In the genomic region with DNA sequence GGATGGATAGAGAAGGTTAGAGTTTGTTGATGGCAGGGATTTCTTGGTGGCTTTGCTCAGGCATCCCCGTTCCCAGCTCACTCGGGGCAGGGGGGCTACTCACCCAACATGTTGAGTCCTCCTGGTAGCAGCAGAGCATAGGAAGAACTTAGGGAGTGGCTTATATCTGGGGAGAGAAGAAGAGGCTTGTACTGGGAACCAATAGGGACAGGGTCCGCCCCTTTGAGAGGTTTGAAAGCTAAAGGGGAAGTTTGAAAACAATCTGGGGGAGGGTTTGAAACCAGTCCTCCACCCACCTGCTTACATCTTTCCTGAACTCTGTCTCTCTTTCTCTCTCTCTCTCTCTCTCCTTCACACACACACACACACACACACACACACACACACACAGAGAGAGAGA, we compare ENCODE assay signal across 9 mouse cellular contexts. TPM values are rescaled to one million over a fixed set of nuclear protein-coding genes. Genes with fewer than 3 reads are reported as not detected.
DNase-seq lines count a peak whose midpoint lies in the region; ATAC-seq and TF ChIP-seq lines count a peak whose summit lies in the region.
"Had no signal": no experiment of that assay in that cellular context is flagged by ENCODE, and none has a peak within 500 bp of the region (broad histone marks: within the 10 kb centered on the region; RNA-seq: fewer than 3 reads in every experiment).

A gene (minus strand): TSS at position 157 of the 400 bp plus-strand sequence.

- WGBS in heart, embryonic 12.5 days, result 57% methylated on average over 3 of the region's 3 CpGs
- 33% methylated on average over 3 of the region's 3 CpGs for WGBS in macrophage (ENCODE audit: missing documents)
- 50% methylated on average over 3 of the region's 3 CpGs for WGBS in midbrain, embryonic 10.5 days

- H3K4me1 ChIP-seq in heart, embryonic 12.5 days (replicated peaks), result no peaks in the 10 kb centered on the region
- no peaks in the 10 kb centered on the region for H3K4me1 ChIP-seq in cortical plate, adult 2 months (ENCODE audit: control insufficient read depth, insufficient read depth, low read length)
- 0 out of 2 replicates have a peak, but pooled peaks cover 2% of the 10 kb centered on the region for H3K4me1 ChIP-seq in midbrain, embryonic 10.5 days

- peak; percentile 97 for DNase-seq in heart, adult 11 months
- DNase-seq in B cell, adult 2 months, result peak; percentile 47
- DNase-seq in retina, postnatal 1 day, result no peak
- DNase-seq in left cerebral cortex, postnatal 36 days (ENCODE audit: low spot score in 2 of 2), result no peak
- no peak for DNase-seq in midbrain, embryonic 10.5 days (ENCODE audit: low spot score)

- peaks cover 26% of the 10 kb centered on the region for H3K79me2 ChIP-seq in macrophage (ENCODE audit: inconsistent target)

- H3K4me3 ChIP-seq in heart, embryonic 12.5 days, result no peak within 1 kb of the TSS
- no peak within 1 kb of the TSS for H3K4me3 ChIP-seq in cortical plate, adult 2 months (ENCODE audit: insufficient read depth, low read length)
- H3K4me3 ChIP-seq in macrophage (ENCODE audit: inconsistent target), result peak within 1 kb of the TSS; percentile 65
- H3K4me3 ChIP-seq in midbrain, embryonic 10.5 days, result no peak within 1 kb of the TSS
- H3K4me3 ChIP-seq: erythroblast, embryonic 14.5 days had no signal

- TF ChIP-seq CTCF in cortical plate, adult 2 months (IDR thresholded peaks at IDR 0.05; ENCODE audit: extremely low read depth, insufficient read depth, low read length), result no peak

- no peak for TF ChIP-seq POLR2A in cortical plate, adult 2 months (IDR thresholded peaks at IDR 0.05; ENCODE audit: extremely low read depth, insufficient read depth, low read length)

- H3K27me3 ChIP-seq in heart, embryonic 12.5 days (replicated peaks), result peaks cover 6% of the 10 kb centered on the region; the same call in 1 of the 2 replicates
- no peaks in the 10 kb centered on the region for H3K27me3 ChIP-seq in midbrain, embryonic 10.5 days (ENCODE audit: low read depth, poor library complexity, severe bottlenecking)

- intact Hi-C loops in left cerebral cortex, postnatal 36 days (cut with DNase I), result no loop called here

- no peak within 1 kb of the TSS for H3K4me2 ChIP-seq in heart, embryonic 12.5 days

- ATAC-seq in heart, embryonic 12.5 days (ENCODE audit: insufficient number of reproducible peaks, low FRiP score), result no peak

- no peaks in the 10 kb centered on the region for H3K36me3 ChIP-seq in heart, embryonic 12.5 days
- H3K36me3 ChIP-seq in macrophage (ENCODE audit: inconsistent target), result no peaks in the 10 kb centered on the region
- H3K36me3 ChIP-seq in midbrain, embryonic 10.5 days, result no peaks in the 10 kb centered on the region

- H3K27ac ChIP-seq in heart, embryonic 12.5 days (ENCODE audit: poor library complexity, severe bottlenecking), result no peak within 1 kb of the TSS
- H3K27ac ChIP-seq in cortical plate, adult 2 months (ENCODE audit: insufficient read depth, low read length), result no peak within 1 kb of the TSS
- H3K27ac ChIP-seq in macrophage, result peak within 1 kb of the TSS; percentile 55
- no peak within 1 kb of the TSS for H3K27ac ChIP-seq in midbrain, embryonic 10.5 days (replicated peaks)

- H3K9ac ChIP-seq in heart, embryonic 12.5 days, result no peak within 1 kb of the TSS

- H3K9me3 ChIP-seq in heart, embryonic 12.5 days (replicated peaks), result no peaks in the 10 kb centered on the region
- H3K9me3 ChIP-seq in midbrain, embryonic 10.5 days (replicated peaks), result no peaks in the 10 kb centered on the region

RNA-seq across cellular contexts. Expression of the gene that starts here (rescaled TPM):
- polyA plus RNA-seq in heart, embryonic 12.5 days (2016; fragmentation: Nextera tagmentation; extraction: Ambion mirVana), result 3.6 and 4.5 TPM in 2 replicates
- polyA plus RNA-seq in cortical plate, adult 2 months (2012; rRNA removed), result 4.7 and 13.2 TPM in 2 replicates
- 10 to 100 TPM in 22 of 26 experiments, 1 to 10 TPM in 3, not detected in 1; 5.5 to 66.9 (median 26.0) TPM for total RNA-seq in macrophage (2018; cell fraction: chromatin; rRNA removed)
- 100 to 1,000 TPM; 377 to 937 (median 620) TPM for total RNA-seq in macrophage (2018; cell fraction: cytosol; rRNA removed)
- 100 to 1,000 TPM in 14 of 26 experiments, 10 to 100 TPM in 12; 25.9 to 213 (median 103) TPM for total RNA-seq in macrophage (2018; cell fraction: nucleus; rRNA removed)
- polyA plus RNA-seq in macrophage (2018), result 216 to 553 TPM (median 452 TPM) in 3 replicates
- 1 to 10 TPM; 1.1 to 4.1 TPM for total RNA-seq in left cerebral cortex, postnatal 36 days (2021)
- polyA plus RNA-seq in midbrain, embryonic 10.5 days (2016; fragmentation: Nextera tagmentation; extraction: Ambion mirVana), result 0.48 and 1.4 TPM in 2 replicates

Comparison
In these comparisons a context has a peak if more than half of its experiments do, and no peak if none do; other contexts are left out.
1. RNA of the gene that starts here (polyA plus RNA-seq): 216 to 553 TPM in macrophage; 4.7 to 13.2 TPM in cortical plate, adult 2 months, 3.6 to 4.5 TPM in heart, embryonic 12.5 days and 0.48 to 1.4 TPM in midbrain, embryonic 10.5 days; every median in the first group is over 10 times any median in the second.
2. DNase-seq: peak in heart, adult 11 months (single experiment) and B cell, adult 2 months (2 of 2); none in retina, postnatal 1 day (single experiment), left cerebral cortex, postnatal 36 days (0 of 2) and midbrain, embryonic 10.5 days (single experiment).